Mouse (Mus musculus): ENCODE measurements at regions not wholly inside any gene's neighbourhood (a gene's known extent, or its start where the extent isn't known, plus 50 kb on each side); places are given as distances from the start of the nearest gene placed in this dataset.

DNA sequence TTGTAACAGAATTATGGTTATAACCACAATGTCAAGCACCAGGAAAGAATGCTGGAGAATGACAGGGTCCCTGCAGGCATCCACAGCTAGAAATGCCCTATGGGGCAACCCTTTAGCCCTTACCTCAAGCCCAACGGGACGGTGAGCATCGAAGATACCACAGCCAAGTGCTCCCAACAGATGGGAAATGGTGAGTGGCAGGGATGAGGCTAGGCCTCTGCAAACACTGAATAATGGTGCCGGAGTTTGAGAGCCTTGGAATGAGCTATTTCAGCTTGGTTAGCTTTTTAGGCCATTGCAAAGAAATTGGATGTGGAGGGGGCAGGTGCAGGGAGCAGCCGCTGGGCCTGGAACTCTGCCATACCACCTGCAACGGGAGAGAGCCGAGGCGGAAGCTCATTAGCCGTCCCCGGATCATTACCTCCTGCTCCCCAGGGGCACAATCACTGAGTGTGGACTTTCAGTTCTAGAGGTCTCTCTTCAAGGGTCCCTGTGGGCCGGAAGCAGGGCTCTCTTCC is 117.9 kb downstream of the Usp31 start:
- H3K36me3 ChIP-seq (ENCODE audit: control insufficient read depth, insufficient read depth, low read length): no peaks in the 10 kb centered on the region
- H3K4me3 ChIP-seq (ENCODE audit: low read depth, low read length): no peak overlapping the region
- no peak overlapping the region for H3K9ac ChIP-seq (replicated peaks; ENCODE audit: low read depth, low read length)
- H3K9me3 ChIP-seq (ENCODE audit: control insufficient read depth, low read depth, low read length): no peaks in the 10 kb centered on the region
- WGBS: 79% methylated on average over 11 of the region's 11 CpGs
- no peak for ATAC-seq (ENCODE audit: insufficient number of reproducible peaks, insufficient read depth, low FRiP score, low read depth)
- H3K27ac ChIP-seq (ENCODE audit: low read length): no peak overlapping the region
- no peak overlapping the region for H3K4me2 ChIP-seq (replicated peaks; ENCODE audit: low read depth, low read length)
- H3K27me3 ChIP-seq (ENCODE audit: control insufficient read depth, insufficient read depth, low read length): no peaks in the 10 kb centered on the region
- no peaks in the 10 kb centered on the region for H3K4me1 ChIP-seq (ENCODE audit: control insufficient read depth, insufficient read depth, low read length)

DNA sequence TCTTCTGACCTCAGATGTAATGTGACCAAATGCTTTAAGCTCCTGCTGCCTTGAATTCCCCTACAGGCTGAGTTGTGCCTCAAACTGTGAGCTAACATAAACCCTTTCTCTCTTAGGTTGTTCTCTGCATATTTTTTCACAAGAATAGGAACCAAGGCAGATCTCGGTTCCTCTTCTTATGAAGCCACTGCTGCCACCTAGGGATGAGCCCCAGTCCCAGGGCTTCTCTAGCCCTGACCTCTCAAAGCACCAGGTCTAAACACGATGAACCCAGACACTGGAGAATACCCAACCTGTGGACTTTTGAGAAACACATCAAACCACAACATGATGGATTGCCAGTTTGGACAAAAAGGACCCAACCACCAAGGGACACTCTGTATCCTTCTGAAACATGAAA is 119.3 kb downstream of the Usp31 start:
- 61% methylated on average over 2 of the region's 2 CpGs for WGBS
- H3K4me3 ChIP-seq (ENCODE audit: low read depth, low read length): no peak overlapping the region
- no peak overlapping the region for H3K27ac ChIP-seq (ENCODE audit: low read length)
- H3K4me2 ChIP-seq (replicated peaks; ENCODE audit: low read depth, low read length): no peak overlapping the region
- H3K4me1 ChIP-seq (ENCODE audit: control insufficient read depth, insufficient read depth, low read length): no peaks in the 10 kb centered on the region
- no peak overlapping the region for H3K9ac ChIP-seq (replicated peaks; ENCODE audit: low read depth, low read length)
- no peaks in the 10 kb centered on the region for H3K36me3 ChIP-seq (ENCODE audit: control insufficient read depth, insufficient read depth, low read length)
- no peak for ATAC-seq (ENCODE audit: insufficient number of reproducible peaks, insufficient read depth, low FRiP score, low read depth)
- H3K9me3 ChIP-seq (ENCODE audit: control insufficient read depth, low read depth, low read length): no peaks in the 10 kb centered on the region
- no peaks in the 10 kb centered on the region for H3K27me3 ChIP-seq (ENCODE audit: control insufficient read depth, insufficient read depth, low read length)

DNA sequence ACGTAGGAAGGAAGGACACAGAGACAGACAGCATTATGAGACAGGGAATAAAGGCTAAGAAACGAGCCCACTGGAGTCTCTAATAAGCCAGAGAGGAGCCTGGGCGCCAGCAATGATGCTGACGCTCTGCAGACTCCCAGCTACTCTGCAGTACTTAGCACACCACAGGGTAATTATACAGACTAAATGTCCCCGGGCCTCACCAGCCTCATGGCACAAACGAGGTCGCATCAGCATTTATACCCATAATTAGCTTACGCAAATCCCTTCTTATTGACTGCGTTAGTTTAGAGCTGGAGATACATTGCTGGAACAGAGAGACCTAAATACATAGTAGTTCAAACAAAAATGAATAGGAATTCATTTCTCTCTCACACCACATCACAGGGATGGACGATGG is 121.3 kb downstream of the Usp31 start:
- Histone ChIP-seq H3K27me3 (ENCODE audit: control insufficient read depth, insufficient read depth, low read length) (no peaks in the 10 kb centered on the region), H3K9ac (replicated peaks; ENCODE audit: low read depth, low read length) (no peak overlapping the region), H3K27ac (ENCODE audit: low read length) (no peak overlapping the region), H3K4me1 (ENCODE audit: control insufficient read depth, insufficient read depth, low read length) (no peaks in the 10 kb centered on the region), H3K4me2 (replicated peaks; ENCODE audit: low read depth, low read length) (no peak overlapping the region), H3K4me3 (ENCODE audit: low read depth, low read length) (no peak overlapping the region), H3K9me3 (ENCODE audit: control insufficient read depth, low read depth, low read length) (no peaks in the 10 kb centered on the region), H3K36me3 (ENCODE audit: control insufficient read depth, insufficient read depth, low read length) (no peaks in the 10 kb centered on the region)
- WGBS: 80% methylated on average over 10 of the region's 10 CpGs
- ATAC-seq (ENCODE audit: insufficient number of reproducible peaks, insufficient read depth, low FRiP score, low read depth): no peak

DNA sequence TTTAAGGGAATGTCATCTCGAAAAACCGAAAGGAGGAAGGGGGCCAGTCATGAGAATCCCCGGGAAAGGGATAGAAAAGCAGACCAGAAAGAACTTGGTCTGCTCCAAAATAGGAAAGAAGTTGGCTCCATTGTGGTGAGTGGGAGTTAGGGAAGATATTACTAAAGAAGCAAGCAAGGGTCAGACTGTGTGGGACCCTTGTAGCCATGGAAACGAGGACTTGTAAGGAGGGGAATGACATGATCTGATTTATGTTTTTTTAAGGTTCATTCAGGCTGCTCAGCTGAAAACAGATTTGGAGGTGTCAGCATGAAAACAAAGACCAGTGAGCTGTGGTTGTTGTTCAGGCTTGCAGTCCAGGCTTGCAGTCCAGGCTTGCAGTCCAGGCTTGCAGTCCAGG is 127.6 kb downstream of the Usp31 start:
- Histone ChIP-seq H3K4me1 (ENCODE audit: control insufficient read depth, insufficient read depth, low read length) (no peaks in the 10 kb centered on the region), H3K4me2 (replicated peaks; ENCODE audit: low read depth, low read length) (no peak overlapping the region), H3K27me3 (ENCODE audit: control insufficient read depth, insufficient read depth, low read length) (no peaks in the 10 kb centered on the region), H3K36me3 (ENCODE audit: control insufficient read depth, insufficient read depth, low read length) (no peaks in the 10 kb centered on the region), H3K4me3 (ENCODE audit: low read depth, low read length) (no peak overlapping the region), H3K27ac (ENCODE audit: low read length) (no peak overlapping the region), H3K9ac (replicated peaks; ENCODE audit: low read depth, low read length) (no peak overlapping the region), H3K9me3 (ENCODE audit: control insufficient read depth, low read depth, low read length) (no peaks in the 10 kb centered on the region)
- ATAC-seq (ENCODE audit: insufficient number of reproducible peaks, insufficient read depth, low FRiP score, low read depth): 0 out of 2 replicates have a peak, but pooled peaks have one; percentile 37
- 46% methylated on average over 4 of the region's 4 CpGs for WGBS

DNA sequence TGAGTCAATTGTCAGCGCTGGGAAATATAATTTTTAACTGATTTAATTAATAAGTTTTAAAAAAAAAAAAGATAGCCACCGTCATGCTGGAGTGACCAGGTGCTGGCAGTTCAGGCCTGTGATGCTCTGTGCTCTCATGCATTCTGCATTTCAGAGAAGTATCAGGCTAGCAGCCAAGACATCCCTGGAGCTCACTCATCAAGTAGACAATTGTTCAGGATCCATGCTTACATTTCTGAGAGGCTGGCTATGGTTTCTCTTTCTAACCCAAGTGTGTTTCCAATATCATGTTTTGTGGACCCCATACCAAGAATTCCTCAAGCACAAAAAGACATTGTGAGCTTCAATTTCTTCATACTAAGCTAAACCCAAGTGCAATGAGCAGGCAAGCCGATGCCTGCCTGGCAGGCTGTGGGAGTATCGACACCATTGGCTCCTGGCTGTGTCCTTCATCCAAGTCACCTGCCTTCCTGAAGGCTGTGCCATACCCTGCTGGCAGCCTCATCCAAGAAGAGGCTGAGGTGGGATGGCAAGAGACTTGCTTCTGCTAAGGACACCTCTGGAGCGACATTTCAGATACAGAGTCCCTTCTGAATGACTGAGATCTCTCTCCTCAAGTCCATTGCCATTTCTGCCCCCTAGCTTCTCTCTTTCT is 134.2 kb downstream of the Usp31 start:
- Histone ChIP-seq H3K9ac (replicated peaks; ENCODE audit: low read depth, low read length) (no peak overlapping the region), H3K36me3 (ENCODE audit: control insufficient read depth, insufficient read depth, low read length) (no peaks in the 10 kb centered on the region), H3K4me1 (ENCODE audit: control insufficient read depth, insufficient read depth, low read length) (no peaks in the 10 kb centered on the region), H3K4me3 (ENCODE audit: low read depth, low read length) (no peak overlapping the region), H3K9me3 (ENCODE audit: control insufficient read depth, low read depth, low read length) (no peaks in the 10 kb centered on the region), H3K27ac (ENCODE audit: low read length) (no peak overlapping the region), H3K4me2 (replicated peaks; ENCODE audit: low read depth, low read length) (no peak overlapping the region), H3K27me3 (ENCODE audit: control insufficient read depth, insufficient read depth, low read length) (no peaks in the 10 kb centered on the region)
- no peak for ATAC-seq (ENCODE audit: insufficient number of reproducible peaks, insufficient read depth, low FRiP score, low read depth)
- 76% methylated on average over 5 of the region's 5 CpGs for WGBS

DNA sequence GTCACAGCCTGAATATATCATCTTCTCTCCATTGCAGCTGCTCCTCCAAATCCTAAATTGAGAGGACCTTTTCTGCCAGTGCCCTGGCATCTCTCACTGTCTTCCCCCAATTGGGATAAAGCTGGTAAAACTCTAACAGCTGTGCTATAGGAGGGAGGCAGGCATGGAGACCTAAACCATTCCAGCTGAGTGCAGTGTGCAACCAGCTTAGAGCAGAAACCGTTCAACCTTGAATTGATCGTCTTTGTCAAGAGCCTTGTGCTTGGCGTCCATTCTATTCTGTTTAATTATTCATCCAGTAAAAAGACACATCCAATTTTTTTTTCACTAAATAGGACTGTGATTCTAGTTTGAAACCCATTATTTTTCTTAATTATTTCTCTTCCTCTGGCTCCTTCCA is 135.3 kb downstream of the Usp31 start:
- WGBS: 80% methylated on average over 3 of the region's 3 CpGs
- H3K4me2 ChIP-seq (replicated peaks; ENCODE audit: low read depth, low read length): no peak overlapping the region
- H3K9ac ChIP-seq (replicated peaks; ENCODE audit: low read depth, low read length): no peak overlapping the region
- no peaks in the 10 kb centered on the region for H3K9me3 ChIP-seq (ENCODE audit: control insufficient read depth, low read depth, low read length)
- H3K27ac ChIP-seq (ENCODE audit: low read length): no peak overlapping the region
- ATAC-seq (ENCODE audit: insufficient number of reproducible peaks, insufficient read depth, low FRiP score, low read depth): no peak
- no peaks in the 10 kb centered on the region for H3K27me3 ChIP-seq (ENCODE audit: control insufficient read depth, insufficient read depth, low read length)
- H3K4me1 ChIP-seq (ENCODE audit: control insufficient read depth, insufficient read depth, low read length): no peaks in the 10 kb centered on the region
- no peaks in the 10 kb centered on the region for H3K36me3 ChIP-seq (ENCODE audit: control insufficient read depth, insufficient read depth, low read length)
- H3K4me3 ChIP-seq (ENCODE audit: low read depth, low read length): no peak overlapping the region

DNA sequence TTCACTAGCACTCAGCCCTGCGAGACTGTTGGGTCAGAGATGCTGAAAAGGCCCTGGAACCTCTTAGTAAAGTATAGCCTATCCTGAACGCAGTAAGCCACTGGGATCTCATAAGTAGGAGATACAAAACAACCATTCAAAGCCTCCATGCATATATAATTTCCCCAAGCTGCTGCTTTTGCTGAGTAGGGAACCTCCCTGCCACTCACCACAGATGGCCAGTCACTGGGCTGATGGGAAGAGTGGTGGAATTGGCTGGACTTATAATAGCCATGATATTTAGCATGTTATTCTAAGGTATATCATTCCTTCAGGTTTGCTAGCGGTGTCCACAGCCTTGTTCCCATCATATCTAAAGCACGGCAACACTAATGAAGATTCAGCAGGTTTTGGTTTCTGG is 135.8 kb downstream of the Usp31 start:
- Histone ChIP-seq H3K27ac (ENCODE audit: low read length) (no peak overlapping the region), H3K9me3 (ENCODE audit: control insufficient read depth, low read depth, low read length) (no peaks in the 10 kb centered on the region), H3K27me3 (ENCODE audit: control insufficient read depth, insufficient read depth, low read length) (no peaks in the 10 kb centered on the region), H3K4me2 (replicated peaks; ENCODE audit: low read depth, low read length) (no peak overlapping the region), H3K4me3 (ENCODE audit: low read depth, low read length) (no peak overlapping the region), H3K36me3 (ENCODE audit: control insufficient read depth, insufficient read depth, low read length) (no peaks in the 10 kb centered on the region), H3K4me1 (ENCODE audit: control insufficient read depth, insufficient read depth, low read length) (no peaks in the 10 kb centered on the region), H3K9ac (replicated peaks; ENCODE audit: low read depth, low read length) (no peak overlapping the region)
- no peak for ATAC-seq (ENCODE audit: insufficient number of reproducible peaks, insufficient read depth, low FRiP score, low read depth)
- 85% methylated on average over 4 of the region's 4 CpGs for WGBS

DNA sequence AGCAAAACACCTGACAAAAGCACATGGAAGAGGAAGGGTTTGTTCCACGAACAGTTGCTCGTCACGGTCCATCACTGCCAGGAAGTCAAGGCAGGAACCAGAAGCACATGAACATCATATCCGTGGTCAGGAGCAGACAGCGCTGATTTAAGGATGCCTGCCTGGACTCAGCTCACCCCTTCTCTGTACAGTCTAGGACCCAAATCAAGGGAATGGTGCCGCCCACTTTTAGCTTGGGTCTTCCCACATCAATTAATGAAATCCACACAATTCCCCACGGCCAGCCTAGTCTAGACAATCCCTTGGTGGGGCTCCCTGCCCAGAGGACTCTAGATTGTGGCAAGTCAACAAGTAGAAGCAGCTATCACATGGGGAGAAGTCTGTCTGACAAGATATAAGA is 137.8 kb downstream of the Usp31 start:
- Histone ChIP-seq H3K9ac (replicated peaks; ENCODE audit: low read depth, low read length) (no peak overlapping the region), H3K4me1 (ENCODE audit: control insufficient read depth, insufficient read depth, low read length) (no peaks in the 10 kb centered on the region), H3K36me3 (ENCODE audit: control insufficient read depth, insufficient read depth, low read length) (no peaks in the 10 kb centered on the region), H3K27me3 (ENCODE audit: control insufficient read depth, insufficient read depth, low read length) (no peaks in the 10 kb centered on the region), H3K4me2 (replicated peaks; ENCODE audit: low read depth, low read length) (no peak overlapping the region), H3K4me3 (ENCODE audit: low read depth, low read length) (no peak overlapping the region), H3K27ac (ENCODE audit: low read length) (no peak overlapping the region), H3K9me3 (ENCODE audit: control insufficient read depth, low read depth, low read length) (no peaks in the 10 kb centered on the region)
- no peak for ATAC-seq (ENCODE audit: insufficient number of reproducible peaks, insufficient read depth, low FRiP score, low read depth)
- WGBS: 78% methylated on average over 7 of the region's 7 CpGs

DNA sequence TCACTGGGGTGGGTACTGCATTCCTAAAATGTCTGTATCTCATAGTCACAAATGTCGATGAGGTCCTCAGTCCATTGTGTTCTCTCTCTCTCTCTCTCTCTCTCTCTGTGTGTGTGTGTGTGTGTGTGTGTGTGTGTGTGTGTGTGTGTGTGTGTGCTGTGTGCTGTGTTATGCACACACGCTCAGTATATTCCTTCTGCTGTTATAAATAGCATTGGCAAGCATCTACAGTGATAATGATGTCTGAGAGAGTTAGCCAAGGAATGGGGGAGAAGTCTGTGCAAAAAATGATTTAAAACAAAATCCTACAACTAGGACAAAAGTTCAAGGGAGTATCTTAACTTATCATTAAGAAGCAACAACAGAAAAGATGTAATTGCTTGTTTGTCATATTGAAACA is 139.0 kb downstream of the Usp31 start:
- no peaks in the 10 kb centered on the region for H3K36me3 ChIP-seq (ENCODE audit: control insufficient read depth, insufficient read depth, low read length)
- no peaks in the 10 kb centered on the region for H3K9me3 ChIP-seq (ENCODE audit: control insufficient read depth, low read depth, low read length)
- no peak for ATAC-seq (ENCODE audit: insufficient number of reproducible peaks, insufficient read depth, low FRiP score, low read depth)
- H3K4me2 ChIP-seq (replicated peaks; ENCODE audit: low read depth, low read length): no peak overlapping the region
- WGBS: 64% methylated on average over 2 of the region's 2 CpGs
- H3K27ac ChIP-seq (ENCODE audit: low read length): no peak overlapping the region
- H3K9ac ChIP-seq (replicated peaks; ENCODE audit: low read depth, low read length): no peak overlapping the region
- no peak overlapping the region for H3K4me3 ChIP-seq (ENCODE audit: low read depth, low read length)
- H3K27me3 ChIP-seq (ENCODE audit: control insufficient read depth, insufficient read depth, low read length): no peaks in the 10 kb centered on the region
- no peaks in the 10 kb centered on the region for H3K4me1 ChIP-seq (ENCODE audit: control insufficient read depth, insufficient read depth, low read length)

Measured in stomach, embryonic 14.5 days (tissue).